11 mouse cellular contexts compared by ENCODE assay signal in the genomic region with DNA sequence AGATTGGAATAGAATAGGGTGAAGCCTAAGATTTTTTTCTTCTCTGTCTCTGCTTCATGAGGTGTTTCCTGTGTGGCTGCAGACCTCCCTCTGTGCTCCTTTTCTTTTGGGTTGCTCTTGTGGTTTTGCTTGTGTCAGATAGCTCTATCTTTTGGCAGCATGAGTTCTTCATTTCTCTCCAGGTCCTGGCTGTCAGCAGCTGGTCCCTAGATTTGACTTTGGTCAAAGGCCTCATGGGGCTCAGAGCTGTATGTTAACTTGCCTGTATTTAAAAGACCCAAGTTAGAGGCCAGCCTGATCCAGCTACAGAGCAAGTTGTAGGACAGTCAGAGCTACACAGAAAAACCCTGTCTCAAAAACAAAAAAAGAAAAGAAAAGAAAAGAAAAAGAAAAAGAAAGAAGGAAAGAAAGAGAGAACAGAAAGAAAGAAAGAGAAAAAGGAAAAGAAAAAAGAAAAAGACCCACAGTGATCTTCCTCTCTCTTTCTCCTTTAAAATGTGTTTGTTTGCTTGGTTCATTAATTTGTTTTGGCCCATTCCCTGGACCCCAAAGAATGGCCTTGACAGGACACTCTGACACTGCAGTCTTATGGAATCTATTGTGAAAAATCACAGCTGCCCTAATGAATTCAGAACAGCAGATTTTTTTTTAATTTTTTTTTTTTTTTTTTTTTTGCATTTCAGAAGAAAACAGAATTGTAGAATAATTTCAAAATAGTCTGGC.
DNase-seq lines count a peak whose midpoint lies in the region; ATAC-seq and TF ChIP-seq lines count a peak whose summit lies in the region.
"Had no signal": no experiment of that assay in that cellular context is flagged by ENCODE, and none has a peak within 500 bp of the region (broad histone marks: within the 10 kb centered on the region; RNA-seq: fewer than 3 reads in every experiment).

No protein-coding gene starts in this region.

- no peak overlapping the region for H3K4me2 ChIP-seq in lung, embryonic 14.5 days
- H3K4me2 ChIP-seq: embryonic facial prominence, embryonic 13.5 days; midbrain, embryonic 12.5 days had no signal

- H3K27me3 ChIP-seq in heart, adult 2 months (ENCODE audit: control insufficient read depth, insufficient read depth, low read length), result no peaks in the 10 kb centered on the region
- no peaks in the 10 kb centered on the region for H3K27me3 ChIP-seq in lung, embryonic 14.5 days (ENCODE audit: insufficient read depth, low read length)
- H3K27me3 ChIP-seq: embryonic facial prominence, embryonic 13.5 days; midbrain, embryonic 12.5 days had no signal

- no peak for TF ChIP-seq EP300 in heart, adult 2 months (IDR thresholded peaks at IDR 0.05; ENCODE audit: insufficient read depth, low read depth, low read length)

- H3K79me2 ChIP-seq in heart, adult 2 months (replicated peaks; ENCODE audit: control insufficient read depth, insufficient read depth, low read length), result no peaks in the 10 kb centered on the region

- H3K36me3 ChIP-seq in heart, adult 2 months (ENCODE audit: control insufficient read depth, insufficient read depth, low read length), result no peaks in the 10 kb centered on the region
- no peaks in the 10 kb centered on the region for H3K36me3 ChIP-seq in lung, embryonic 14.5 days (ENCODE audit: insufficient read depth)
- H3K36me3 ChIP-seq: embryonic facial prominence, embryonic 13.5 days; midbrain, embryonic 12.5 days had no signal

- no peak overlapping the region for H3K27ac ChIP-seq in heart, adult 2 months
- H3K27ac ChIP-seq in lung, embryonic 14.5 days (ENCODE audit: low read depth), result peak overlapping the region; percentile 70; the same call in 1 of the 2 replicates
- H3K27ac ChIP-seq: embryonic facial prominence, embryonic 13.5 days; left cerebral cortex, adult 2 months; midbrain, embryonic 12.5 days had no signal

- ATAC-seq in lung, embryonic 14.5 days (ENCODE audit: insufficient read depth), result no peak
- peak; percentile 84 for ATAC-seq in common myeloid progenitor, adult 5-6 weeks (replicated peaks; ENCODE audit: low read depth, poor library complexity, severe bottlenecking)

- TF ChIP-seq CTCF in heart, adult 2 months (IDR thresholded peaks at IDR 0.05), result no peak
- TF ChIP-seq CTCF in lung, embryonic 14.5 days (IDR thresholded peaks at IDR 0.05; ENCODE audit: low read depth), result no peak

- DNase-seq in heart, adult 11 months, result peak; percentile 81
- DNase-seq in heart, adult 2 months, result no peak
- peak; percentile 21 for DNase-seq in lung, embryonic 14.5 days
- no peak for DNase-seq in lung, postnatal 10 days
- DNase-seq in kidney, postnatal 4 days, result peak; percentile 29 to 51
- DNase-seq in embryo, embryonic 9.5 days (ENCODE audit: extremely low spot score), result no peak
- DNase-seq in left cerebral cortex, adult 9 months (ENCODE audit: low spot score in 2 of 2), result no peak

- no peaks in the 10 kb centered on the region for H3K9me3 ChIP-seq in lung, embryonic 14.5 days (ENCODE audit: low read depth, low read length)
- H3K9me3 ChIP-seq: embryonic facial prominence, embryonic 13.5 days; midbrain, embryonic 12.5 days had no signal

- H3K9ac ChIP-seq in heart, adult 2 months (ENCODE audit: low read depth, low read length), result no peak overlapping the region
- no peak overlapping the region for H3K9ac ChIP-seq in lung, embryonic 14.5 days
- H3K9ac ChIP-seq: embryonic facial prominence, embryonic 13.5 days; midbrain, embryonic 12.5 days had no signal

- H3K4me1 ChIP-seq in heart, adult 2 months (ENCODE audit: control insufficient read depth, insufficient read depth, low read length), result no peaks in the 10 kb centered on the region; the same call in none of the 2 replicates
- peaks cover 18% of the 10 kb centered on the region for H3K4me1 ChIP-seq in lung, embryonic 14.5 days (ENCODE audit: insufficient read depth)

- TF ChIP-seq POLR2A in heart, adult 2 months (IDR thresholded peaks at IDR 0.05; ENCODE audit: insufficient read depth, low read depth, low read length), result no peak

- H3K4me3 ChIP-seq in heart, adult 2 months, result no peak overlapping the region
- no peak overlapping the region for H3K4me3 ChIP-seq in lung, embryonic 14.5 days (ENCODE audit: low read depth, low read length)
- H3K4me3 ChIP-seq: embryonic facial prominence, embryonic 13.5 days; left cerebral cortex, adult 2 months; midbrain, embryonic 12.5 days had no signal

- intact Hi-C loops in heart, adult 2 months (cut with DNase I), result no loop called here

Comparison
In these comparisons a context has a peak if more than half of its experiments do, and no peak if none do; other contexts are left out.
1. DNase-seq: peak in heart, adult 11 months (single experiment), lung, embryonic 14.5 days (single experiment) and kidney, postnatal 4 days (2 of 2); none in heart, adult 2 months (0 of 2), lung, postnatal 10 days (single experiment), embryo, embryonic 9.5 days (single experiment) and left cerebral cortex, adult 9 months (0 of 2).